Mouse (Mus musculus): ENCODE measurements around the gene Ddx56. TPM values are rescaled to one million over a fixed set of nuclear protein-coding genes. Genes with fewer than 3 reads are reported as not detected.

Gene Ddx56
- polyA plus RNA-seq, 1 experiment from 2014 or later = 141 TPM

DNA sequence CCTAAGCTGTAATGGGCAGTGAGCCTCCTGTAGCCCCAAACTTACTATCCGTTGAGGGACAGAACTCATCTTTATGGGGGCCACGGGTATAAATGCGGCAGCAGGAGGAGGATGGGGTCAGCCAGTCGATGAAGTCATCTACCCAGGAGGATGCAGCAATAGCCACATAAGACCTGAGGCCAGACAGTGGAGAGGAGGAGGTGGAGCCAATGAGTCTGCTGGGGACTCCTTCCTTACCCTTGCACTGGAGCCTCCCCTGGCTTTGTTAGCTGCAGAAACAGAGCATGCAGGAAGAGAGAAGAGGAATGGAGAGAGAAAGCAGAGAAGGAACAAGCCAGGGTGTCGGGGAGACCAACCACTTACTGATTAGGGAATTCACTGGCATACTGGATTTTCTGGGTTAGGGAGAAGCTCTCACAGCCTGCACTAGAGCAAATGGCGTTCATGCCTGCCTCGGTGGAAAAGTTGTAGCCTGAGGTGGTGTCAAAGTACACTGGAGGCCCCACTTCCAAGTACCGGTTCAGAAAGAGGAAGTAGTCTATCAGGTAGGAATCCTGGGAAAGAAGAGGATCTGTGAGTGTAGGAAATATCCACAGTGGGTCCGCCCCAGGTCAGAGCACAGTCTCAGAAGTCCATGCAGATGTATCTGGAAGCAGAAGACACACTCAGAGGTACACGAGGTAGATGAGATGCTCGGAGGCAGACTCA lies 49.2 kb downstream of the Ddx56 start:
- H3K4me2 ChIP-seq = no peak overlapping the region
- ATAC-seq (replicated peaks; ENCODE audit: low FRiP score) = no peak
- H3K9ac ChIP-seq (ENCODE audit: low read depth, low read length) = no peak overlapping the region
- no peak overlapping the region for H3K27ac ChIP-seq (ENCODE audit: low read depth, low read length)
- no peaks in the 10 kb centered on the region for H3K27me3 ChIP-seq (replicated peaks; ENCODE audit: control insufficient read depth, insufficient read depth, low read length)
- H3K4me3 ChIP-seq (ENCODE audit: low read depth, low read length) = no peak overlapping the region
- 66% methylated on average over 11 of the region's 11 CpGs for WGBS
- H3K36me3 ChIP-seq (ENCODE audit: control insufficient read depth, insufficient read depth, low read length) = no peaks in the 10 kb centered on the region
- no peaks in the 10 kb centered on the region for H3K4me1 ChIP-seq (replicated peaks; ENCODE audit: control insufficient read depth, insufficient read depth, low read length)
- no peaks in the 10 kb centered on the region for H3K9me3 ChIP-seq (ENCODE audit: control insufficient read depth, low read length)
- DNase-seq (ENCODE audit: low spot score) = no peak

DNA sequence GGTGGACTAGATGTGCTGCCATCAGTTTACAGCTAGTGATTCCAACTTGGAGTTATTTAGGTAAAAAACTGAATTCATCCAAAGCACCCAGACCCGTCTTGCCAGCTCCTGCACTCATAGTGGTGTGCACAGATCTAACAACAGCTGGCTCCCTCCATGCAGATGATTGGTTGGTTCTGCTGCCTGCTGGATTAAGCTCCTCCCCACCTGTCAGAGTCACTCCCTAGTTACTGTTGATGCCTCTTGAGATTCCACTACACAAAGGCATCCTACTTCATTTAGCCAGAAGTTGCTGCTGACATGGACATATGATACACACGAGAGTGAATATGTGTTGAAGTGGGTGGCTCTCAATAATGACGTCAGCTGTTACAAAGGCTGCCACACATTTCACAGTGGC lies 50.7 kb downstream of the Ddx56 start:
- 63% methylated on average over 3 of the region's 3 CpGs for WGBS
- H3K4me3 ChIP-seq (ENCODE audit: low read depth, low read length) = no peak overlapping the region
- H3K4me1 ChIP-seq (replicated peaks; ENCODE audit: control insufficient read depth, insufficient read depth, low read length) = no peaks in the 10 kb centered on the region
- H3K27me3 ChIP-seq (replicated peaks; ENCODE audit: control insufficient read depth, insufficient read depth, low read length) = no peaks in the 10 kb centered on the region
- no peaks in the 10 kb centered on the region for H3K9me3 ChIP-seq (ENCODE audit: control insufficient read depth, low read length)
- H3K36me3 ChIP-seq (ENCODE audit: control insufficient read depth, insufficient read depth, low read length) = no peaks in the 10 kb centered on the region
- no peak overlapping the region for H3K4me2 ChIP-seq
- no peak overlapping the region for H3K27ac ChIP-seq (ENCODE audit: low read depth, low read length)
- DNase-seq (ENCODE audit: low spot score) (no peak), ATAC-seq (replicated peaks; ENCODE audit: low FRiP score) (no peak)
- no peak overlapping the region for H3K9ac ChIP-seq (ENCODE audit: low read depth, low read length)

Other genes with a start within 250 kb of the Ddx56 start
- gene Camk2b, start 201.4 kb downstream of the Ddx56 start, polyA plus RNA-seq (2014; fragmentation: Nextera tagmentation; extraction: Ambion mirVana) = 0.99 and 1.0 TPM in 2 replicates
- 0.11 and 0.27 TPM in 2 replicates for gene A730071L15Rik, start 67.7 kb downstream of the Ddx56 start, polyA plus RNA-seq (2014; fragmentation: Nextera tagmentation; extraction: Ambion mirVana)
- 31.9 and 32.4 TPM in 2 replicates for gene Nudcd3, start 67.4 kb downstream of the Ddx56 start, polyA plus RNA-seq (2014; fragmentation: Nextera tagmentation; extraction: Ambion mirVana)
- gene Npc1l1, start 37.6 kb downstream of the Ddx56 start, polyA plus RNA-seq (2014; fragmentation: Nextera tagmentation; extraction: Ambion mirVana) = 0.06 and 0.23 TPM in 2 replicates
- gene Tmed4, start 7.1 kb upstream of the Ddx56 start, polyA plus RNA-seq (2014; fragmentation: Nextera tagmentation; extraction: Ambion mirVana) = 76.2 and 78.8 TPM in 2 replicates
- 124 and 131 TPM in 2 replicates for gene Ogdh, start 23.9 kb upstream of the Ddx56 start, polyA plus RNA-seq (2014; fragmentation: Nextera tagmentation; extraction: Ambion mirVana)
- 11.5 and 12.7 TPM in 2 replicates for gene Zmiz2, start 121.3 kb upstream of the Ddx56 start, polyA plus RNA-seq (2014; fragmentation: Nextera tagmentation; extraction: Ambion mirVana)
- 5,363 and 5,401 TPM in 2 replicates for gene Ppia, start 147.7 kb upstream of the Ddx56 start, polyA plus RNA-seq (2014; fragmentation: Nextera tagmentation; extraction: Ambion mirVana)
- 242 and 254 TPM in 2 replicates for gene H2afv, start 176.7 kb upstream of the Ddx56 start, polyA plus RNA-seq (2014; fragmentation: Nextera tagmentation; extraction: Ambion mirVana)
- gene Purb, start 208.1 kb upstream of the Ddx56 start, polyA plus RNA-seq (2014; fragmentation: Nextera tagmentation; extraction: Ambion mirVana) = 13.2 and 13.7 TPM in 2 replicates